Mouse (Mus musculus): Measurements from ENCODE around the gene Cdc26. TPM values are rescaled to one million over a fixed set of nuclear protein-coding genes. Genes with fewer than 3 reads are reported as not detected.

The Cdc26 gene
- polyA plus RNA-seq, 2 experiments: 40.2 to 65.7 TPM

DNA sequence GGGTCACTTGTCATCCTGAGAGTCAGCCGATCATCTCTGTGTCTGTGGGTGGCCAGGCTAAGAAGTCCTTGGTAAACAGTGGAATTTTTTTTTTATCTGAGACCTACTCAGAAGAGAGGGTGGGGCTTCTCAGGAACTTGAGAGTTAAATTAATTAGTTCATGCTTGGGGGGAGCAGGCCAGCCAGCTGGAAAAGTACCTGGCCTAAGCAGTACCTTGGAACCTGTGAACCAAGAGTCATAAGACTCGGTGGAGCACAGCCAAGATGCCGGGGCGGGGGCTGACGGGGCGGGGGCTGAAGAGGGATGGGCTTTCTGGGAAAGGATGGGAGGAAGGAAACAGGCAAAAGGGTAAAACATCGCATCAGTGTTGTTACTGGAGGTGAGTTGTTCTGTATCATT, 29.4 kb upstream of the Cdc26 start:
- Histone ChIP-seq H3K4me2 (ENCODE audit: low read depth) (no peak overlapping the region), H3K27ac (no peak overlapping the region), H3K36me3 (replicated peaks; ENCODE audit: control insufficient read depth, insufficient read depth, low read depth) (no peaks in the 10 kb centered on the region), H3K9ac (replicated peaks) (no peak overlapping the region), H3K4me3 (ENCODE audit: insufficient read depth in 1 of 2, low read depth in 2 of 2, low read length in 2 of 2) (no peak overlapping the region), H3K4me1 (replicated peaks; ENCODE audit: control insufficient read depth in 2 of 2, insufficient read depth in 2 of 2, low read length in 1 of 2) (no peaks in the 10 kb centered on the region), H3K9me3 (ENCODE audit: control insufficient read depth, low read length) (no peaks in the 10 kb centered on the region), H3K27me3 (ENCODE audit: control insufficient read depth, insufficient read depth, low read length) (no peaks in the 10 kb centered on the region)
- ATAC-seq (ENCODE audit: insufficient read depth): no peak
- no peak for TF ChIP-seq EP300 (IDR thresholded peaks at IDR 0.05; ENCODE audit: low read depth)
- no peak for TF ChIP-seq CTCF (IDR thresholded peaks at IDR 0.05; ENCODE audit: low read depth)
- DNase-seq (ENCODE audit: low read depth in 3 of 3, low spot score in 3 of 3): no peak
- WGBS (ENCODE audit: insufficient replicate concordance): 65% methylated on average over 7 of the region's 7 CpGs

DNA sequence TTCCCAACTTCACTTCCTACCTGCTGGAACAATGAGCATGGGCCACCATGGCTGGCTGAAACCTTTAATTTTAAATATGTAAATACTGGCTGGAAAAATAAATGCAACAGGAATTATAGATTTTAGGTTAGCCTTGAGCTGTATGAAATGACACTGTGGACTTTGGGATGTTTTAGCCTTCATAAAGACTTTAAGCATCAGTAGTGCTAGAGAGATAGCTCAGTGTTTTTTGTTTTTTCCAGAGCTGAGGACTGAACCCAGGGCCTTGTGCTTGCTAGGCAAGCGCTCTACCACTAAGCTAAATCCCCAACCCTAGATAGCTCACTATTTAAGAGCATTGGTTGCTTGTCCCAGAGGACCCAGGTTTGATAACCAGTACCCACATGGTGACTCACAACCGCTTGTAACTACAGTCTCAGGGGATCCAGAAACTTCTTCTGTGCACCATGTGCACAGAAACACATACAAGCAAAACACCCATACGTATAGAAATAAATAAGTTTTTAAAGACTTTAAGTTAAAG, 28.9 kb upstream of the Cdc26 start:
- Histone ChIP-seq H3K4me1 (replicated peaks; ENCODE audit: control insufficient read depth in 2 of 2, insufficient read depth in 2 of 2, low read length in 1 of 2) (peaks cover 0 to 1% of the 10 kb centered on the region in 2 experiments; a peak in 2 of 4 replicates), H3K27me3 (ENCODE audit: control insufficient read depth, insufficient read depth, low read length) (no peaks in the 10 kb centered on the region), H3K36me3 (replicated peaks; ENCODE audit: control insufficient read depth, insufficient read depth, low read depth) (no peaks in the 10 kb centered on the region), H3K4me2 (ENCODE audit: low read depth) (no peak overlapping the region), H3K9ac (replicated peaks) (no peak overlapping the region), H3K27ac (no peak overlapping the region), H3K4me3 (ENCODE audit: insufficient read depth in 1 of 2, low read depth in 2 of 2, low read length in 2 of 2) (no peak overlapping the region), H3K9me3 (ENCODE audit: control insufficient read depth, low read length) (no peaks in the 10 kb centered on the region)
- no peak for ATAC-seq (ENCODE audit: insufficient read depth)
- no peak for TF ChIP-seq CTCF (IDR thresholded peaks at IDR 0.05; ENCODE audit: low read depth)
- TF ChIP-seq EP300 (IDR thresholded peaks at IDR 0.05; ENCODE audit: low read depth): no peak
- 64% methylated on average over 3 of the region's 3 CpGs for WGBS (ENCODE audit: insufficient replicate concordance)
- no peak for DNase-seq (ENCODE audit: low read depth in 3 of 3, low spot score in 3 of 3)

DNA sequence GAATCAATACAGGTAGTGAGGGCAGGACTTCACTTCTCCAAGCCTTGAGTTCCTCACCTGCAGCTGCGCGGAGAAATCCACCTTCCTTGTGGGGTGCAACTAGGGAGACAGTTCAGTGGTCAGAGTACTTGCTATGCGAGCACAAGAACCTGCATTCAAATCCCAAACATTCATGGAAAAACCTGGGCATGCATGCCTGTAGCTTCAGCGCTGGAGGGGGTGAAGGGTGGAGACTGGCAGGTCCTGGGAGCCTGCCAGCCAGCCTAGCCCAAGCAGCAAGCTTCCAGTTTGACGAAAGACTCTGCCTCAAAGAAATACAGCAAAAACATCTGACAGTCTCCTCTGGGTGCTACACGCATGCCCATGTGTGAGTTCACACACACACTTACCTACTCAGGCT, 26.6 kb upstream of the Cdc26 start, which contains the start of gene Rnf183:
Gene Rnf183, minus strand, starts transcription at position 172 of the 400 bp plus-strand sequence.
- no peaks in the 10 kb centered on the region for H3K36me3 ChIP-seq (replicated peaks; ENCODE audit: control insufficient read depth, insufficient read depth, low read depth)
- H3K4me3 ChIP-seq (ENCODE audit: insufficient read depth in 1 of 2, low read depth in 2 of 2, low read length in 2 of 2): no peak within 1 kb of the TSS
- H3K9ac ChIP-seq (replicated peaks): no peak within 1 kb of the TSS
- H3K27ac ChIP-seq: no peak within 1 kb of the TSS
- H3K27me3 ChIP-seq (ENCODE audit: control insufficient read depth, insufficient read depth, low read length): no peaks in the 10 kb centered on the region
- no peak for TF ChIP-seq EP300 (IDR thresholded peaks at IDR 0.05; ENCODE audit: low read depth)
- no peak for TF ChIP-seq CTCF (IDR thresholded peaks at IDR 0.05; ENCODE audit: low read depth)
- peaks cover 12 to 15% of the 10 kb centered on the region in 2 experiments for H3K4me1 ChIP-seq (replicated peaks; ENCODE audit: control insufficient read depth in 2 of 2, insufficient read depth in 2 of 2, low read length in 1 of 2)
- no peak within 1 kb of the TSS for H3K4me2 ChIP-seq (ENCODE audit: low read depth)
- DNase-seq (ENCODE audit: low read depth in 3 of 3, low spot score in 3 of 3): no peak
- ATAC-seq (ENCODE audit: insufficient read depth): no peak
- WGBS (ENCODE audit: insufficient replicate concordance): 74% methylated on average over 6 of the region's 6 CpGs
- no peaks in the 10 kb centered on the region for H3K9me3 ChIP-seq (ENCODE audit: control insufficient read depth, low read length)

DNA sequence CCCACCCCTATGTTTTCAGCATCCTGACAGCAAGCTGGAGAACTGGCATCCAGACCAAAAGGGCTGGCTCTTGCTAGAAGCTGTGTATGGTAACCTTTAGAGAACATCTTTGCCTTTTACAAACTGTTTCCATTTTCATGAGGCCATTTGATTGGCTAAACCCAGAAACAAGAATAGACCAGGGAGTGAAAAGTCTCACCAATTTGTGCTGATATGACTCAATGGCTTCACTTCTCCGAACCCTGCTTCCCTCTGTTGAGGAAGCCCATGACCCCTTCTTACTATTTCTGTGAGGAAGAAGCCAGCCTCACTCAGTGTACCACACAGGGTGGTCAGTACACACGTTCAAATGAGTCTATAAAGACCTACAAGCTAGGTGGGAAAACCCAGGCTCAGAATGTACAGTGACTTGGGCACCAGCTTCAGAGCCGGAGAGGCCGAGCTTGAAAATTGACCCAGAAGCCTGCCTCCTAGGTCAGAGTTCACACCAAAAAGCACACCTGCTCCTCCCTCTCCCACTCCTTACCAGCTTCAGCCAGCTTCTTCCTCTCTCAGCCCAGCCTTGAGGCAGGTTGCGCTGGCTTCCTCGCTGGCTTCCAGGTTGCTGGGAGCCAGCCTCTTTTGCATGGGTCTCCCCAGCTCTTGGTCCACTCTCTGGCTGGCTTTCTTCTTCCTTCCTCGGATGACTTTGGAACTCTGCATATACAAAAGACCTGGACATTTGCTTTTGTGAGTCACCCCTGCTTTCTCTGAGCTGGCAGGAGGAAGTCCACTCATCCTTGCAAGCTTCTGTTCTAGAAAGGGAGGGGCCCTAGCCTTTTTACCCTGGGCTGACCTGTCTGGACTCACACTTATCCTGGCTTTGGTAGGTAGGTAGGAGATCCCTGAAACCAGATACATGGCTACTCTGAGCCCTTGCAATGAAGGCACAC, 25.8 kb upstream of the Cdc26 start:
- no peak for DNase-seq (ENCODE audit: low read depth in 3 of 3, low spot score in 3 of 3)
- H3K4me3 ChIP-seq (ENCODE audit: insufficient read depth in 1 of 2, low read depth in 2 of 2, low read length in 2 of 2): no peak overlapping the region
- ATAC-seq (ENCODE audit: insufficient read depth): no peak
- no peak overlapping the region for H3K4me2 ChIP-seq (ENCODE audit: low read depth)
- no peaks in the 10 kb centered on the region for H3K27me3 ChIP-seq (ENCODE audit: control insufficient read depth, insufficient read depth, low read length)
- H3K9ac ChIP-seq (replicated peaks): no peak overlapping the region
- no peaks in the 10 kb centered on the region for H3K9me3 ChIP-seq (ENCODE audit: control insufficient read depth, low read length)
- 56% methylated on average over 7 of the region's 7 CpGs for WGBS (ENCODE audit: insufficient replicate concordance)
- H3K27ac ChIP-seq: no peak overlapping the region
- peaks cover 12 to 15% of the 10 kb centered on the region in 2 experiments for H3K4me1 ChIP-seq (replicated peaks; ENCODE audit: control insufficient read depth in 2 of 2, insufficient read depth in 2 of 2, low read length in 1 of 2)
- no peaks in the 10 kb centered on the region for H3K36me3 ChIP-seq (replicated peaks; ENCODE audit: control insufficient read depth, insufficient read depth, low read depth)
- TF ChIP-seq EP300 (IDR thresholded peaks at IDR 0.05; ENCODE audit: low read depth) (no peak), CTCF (IDR thresholded peaks at IDR 0.05; ENCODE audit: low read depth) (no peak)

DNA sequence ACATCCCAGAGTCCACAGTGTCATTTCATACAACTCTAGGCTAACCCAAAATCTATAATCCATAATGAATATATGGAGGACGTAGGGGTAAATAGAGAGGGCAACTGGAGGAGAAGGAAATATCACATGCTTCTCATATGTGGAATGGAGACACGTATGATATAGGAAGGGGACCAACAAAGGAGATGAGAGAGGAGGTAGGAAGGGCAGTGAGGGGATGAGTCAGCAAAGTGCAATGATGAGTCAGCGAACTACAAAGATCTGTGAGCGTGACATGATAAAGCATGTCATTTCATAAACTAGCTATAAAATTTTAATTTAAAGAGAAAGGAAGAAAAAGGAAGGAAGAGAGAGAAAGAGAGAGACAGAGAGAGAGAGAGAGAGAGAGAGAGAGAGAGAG, 23.1 kb upstream of the Cdc26 start:
- ATAC-seq (ENCODE audit: insufficient read depth): peak; percentile 78
- Histone ChIP-seq H3K36me3 (replicated peaks; ENCODE audit: control insufficient read depth, insufficient read depth, low read depth) (no peaks in the 10 kb centered on the region), H3K27me3 (ENCODE audit: control insufficient read depth, insufficient read depth, low read length) (no peaks in the 10 kb centered on the region), H3K9me3 (ENCODE audit: control insufficient read depth, low read length) (no peaks in the 10 kb centered on the region), H3K9ac (replicated peaks) (no peak overlapping the region; the same call in 1 of the 2 replicates), H3K4me1 (replicated peaks; ENCODE audit: control insufficient read depth in 2 of 2, insufficient read depth in 2 of 2, low read length in 1 of 2) (peaks cover 12 to 15% of the 10 kb centered on the region in 2 experiments), H3K27ac (peak overlapping the region; percentile 58), H3K4me2 (ENCODE audit: low read depth) (peak overlapping the region; percentile 38), H3K4me3 (ENCODE audit: insufficient read depth in 1 of 2, low read depth in 2 of 2, low read length in 2 of 2) (no peak overlapping the region)
- DNase-seq (ENCODE audit: low read depth in 3 of 3, low spot score in 3 of 3): peak; percentile 71 to 77 (median 73)
- whole genome bisulfite sequencing (ENCODE audit: insufficient replicate concordance): 43% methylated on average over 4 of the region's 4 CpGs
- TF ChIP-seq EP300 (IDR thresholded peaks at IDR 0.05; ENCODE audit: low read depth) (peak; percentile 42), CTCF (IDR thresholded peaks at IDR 0.05; ENCODE audit: low read depth) (no peak)
